Mouse (Mus musculus) forebrain, embryonic 15.5 days (tissue): Measurements from ENCODE around the gene Cfap36. TPM values are rescaled to one million over a fixed set of nuclear protein-coding genes. Genes with fewer than 3 reads are reported as not detected.

Experiments used
- ATAC-seq: fragments of 200-750 bp; cut with Nextera tagmentation; replicated peaks from 2 replicates; pipeline ENCODE4 v1.8.0; 2017; ENCODE audit warnings: mild to moderate bottlenecking, moderate TSS enrichment, moderate library complexity
- H3K27ac ChIP-seq: fragments of 300-500 bp; sonication (generic); replicated peaks from 2 replicates; pipeline ENCODE4 v1.5.1; 2015; ENCODE audit warnings: mild to moderate bottlenecking, inconsistent platforms
- H3K27me3 ChIP-seq: fragments of 300-500 bp; sonication (generic); 2 replicates; pipeline ENCODE4 v1.6.1; 2015; ENCODE audit warnings: inconsistent platforms
- H3K36me3 ChIP-seq: fragments of 300-500 bp; sonication (generic); 2 replicates; pipeline ENCODE4 v1.6.1; 2015; ENCODE audit warnings: mild to moderate bottlenecking, inconsistent platforms
- H3K4me1 ChIP-seq: fragments of 300-500 bp; sonication (generic); 2 replicates; pipeline ENCODE4 v1.6.1; 2015; ENCODE audit warnings: inconsistent platforms
- H3K4me2 ChIP-seq: fragments of 300-500 bp; sonication (generic); replicated peaks from 2 replicates; pipeline ENCODE4 v1.6.1; 2015; ENCODE audit warnings: mild to moderate bottlenecking, inconsistent platforms
- H3K4me3 ChIP-seq: fragments of 300-500 bp; sonication (generic); 2 replicates; pipeline ENCODE4 v1.5.1; 2015; ENCODE audit warnings: mild to moderate bottlenecking, inconsistent platforms
- H3K9ac ChIP-seq: fragments of 300-500 bp; sonication (generic); replicated peaks from 2 replicates; pipeline ENCODE4 v1.6.1; 2015; ENCODE audit warnings: mild to moderate bottlenecking, inconsistent platforms
- H3K9me3 ChIP-seq: fragments of 300-500 bp; sonication (generic); 2 replicates; pipeline ENCODE4 v1.6.1; 2016; ENCODE audit warnings: inconsistent platforms
- WGBS: fragments of 180-500 bp; shearing (Covaris S2); methylation state at CpG from one replicate; pipeline ENCODE4 v1.1.7; 2015; ENCODE audit warnings: mixed read lengths; 5-methylcytosine and 5-hydroxymethylcytosine counted together
- polyA plus RNA-seq: library from polyadenylated mRNA; unstranded; fragments of >200 nt; fragmentation: Nextera tagmentation; extraction: Ambion mirVana; gene quantifications from 2 replicates; pipeline ENCODE4 v1.2.1, GENCODE M21; 2015

Cfap36 gene
- polyA plus RNA-seq, 1 experiment from 2014 or later = 98.0 TPM

DNA sequence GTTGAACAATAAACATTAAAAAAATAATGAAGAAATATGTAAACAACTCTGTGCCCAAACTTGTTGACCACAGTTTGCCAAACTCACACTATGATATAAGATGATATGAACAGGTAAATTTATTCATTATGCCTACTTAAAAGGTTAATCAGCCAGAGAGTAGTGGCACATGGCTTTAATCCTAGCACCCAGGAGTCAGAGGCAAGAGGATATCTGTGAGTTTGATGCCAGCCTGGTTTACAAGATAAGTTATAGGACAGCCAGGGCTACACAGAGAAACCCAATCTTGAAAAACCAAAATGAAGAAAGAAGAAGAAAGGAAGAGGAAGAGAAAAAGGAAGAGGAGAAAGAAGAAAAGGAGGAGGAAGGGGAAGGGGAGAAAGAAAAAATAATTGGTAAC is 9.8 kb downstream of the Cfap36 start:
- H3K4me3 ChIP-seq = no peak overlapping the region
- H3K27me3 ChIP-seq = no peaks in the 10 kb centered on the region
- no peak for ATAC-seq
- no peaks in the 10 kb centered on the region for H3K4me1 ChIP-seq
- no peaks in the 10 kb centered on the region for H3K9me3 ChIP-seq
- H3K36me3 ChIP-seq = peaks cover 15% of the 10 kb centered on the region
- H3K27ac ChIP-seq = no peak overlapping the region
- no peak overlapping the region for H3K9ac ChIP-seq
- H3K4me2 ChIP-seq = no peak overlapping the region

DNA sequence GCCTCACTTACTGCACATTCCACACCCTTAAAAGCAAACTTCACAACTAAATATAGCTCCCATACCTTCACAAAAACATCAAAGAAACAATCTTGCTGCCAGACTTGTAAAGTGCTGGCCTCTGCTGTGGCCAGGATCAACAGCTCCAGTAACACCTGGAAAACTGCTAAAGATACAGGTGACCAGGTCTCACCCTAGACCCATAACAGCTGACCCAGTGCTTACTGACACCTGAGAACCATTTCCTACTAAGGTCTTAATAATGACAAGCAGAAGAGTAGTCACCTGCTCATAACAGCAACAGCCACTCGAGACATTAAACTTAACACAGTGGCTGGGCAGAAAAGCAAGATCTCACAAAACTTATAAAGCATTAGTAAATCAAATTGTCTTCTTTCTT is 13.6 kb downstream of the Cfap36 start:
- Histone ChIP-seq H3K9me3 (no peaks in the 10 kb centered on the region), H3K36me3 (peaks cover 33% of the 10 kb centered on the region), H3K27me3 (no peaks in the 10 kb centered on the region), H3K4me3 (no peak overlapping the region), H3K4me2 (no peak overlapping the region), H3K4me1 (no peaks in the 10 kb centered on the region), H3K27ac (no peak overlapping the region), H3K9ac (no peak overlapping the region)
- WGBS = 85% methylated on average over 1 of the region's 1 CpGs
- ATAC-seq = no peak

DNA sequence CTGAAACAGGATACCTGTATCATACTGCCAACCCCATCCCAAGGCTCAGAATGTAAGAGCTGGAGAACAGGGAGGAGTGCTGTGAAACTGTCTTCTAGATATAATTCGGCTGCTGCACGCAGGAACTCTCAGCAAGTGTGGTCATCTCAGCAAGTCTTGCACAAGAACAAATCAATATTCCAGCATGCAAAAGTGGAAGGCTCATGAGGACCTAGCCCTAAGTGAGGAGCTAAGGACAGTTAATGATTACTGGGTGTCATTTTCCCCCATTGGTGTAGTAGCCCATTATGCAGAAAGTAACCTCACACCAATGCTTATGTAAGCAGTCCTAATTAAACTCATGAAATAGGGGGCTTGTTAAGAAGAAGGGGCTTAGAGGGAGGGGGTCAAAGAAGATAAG is 18.3 kb downstream of the Cfap36 start:
- H3K4me3 ChIP-seq = no peak overlapping the region
- no peak for ATAC-seq
- H3K9me3 ChIP-seq = no peaks in the 10 kb centered on the region
- H3K36me3 ChIP-seq = peaks cover 61% of the 10 kb centered on the region
- H3K27me3 ChIP-seq = no peaks in the 10 kb centered on the region
- 92% methylated on average over 2 of the region's 2 CpGs for WGBS
- no peak overlapping the region for H3K4me2 ChIP-seq
- no peak overlapping the region for H3K27ac ChIP-seq
- no peak overlapping the region for H3K9ac ChIP-seq
- H3K4me1 ChIP-seq = no peaks in the 10 kb centered on the region

DNA sequence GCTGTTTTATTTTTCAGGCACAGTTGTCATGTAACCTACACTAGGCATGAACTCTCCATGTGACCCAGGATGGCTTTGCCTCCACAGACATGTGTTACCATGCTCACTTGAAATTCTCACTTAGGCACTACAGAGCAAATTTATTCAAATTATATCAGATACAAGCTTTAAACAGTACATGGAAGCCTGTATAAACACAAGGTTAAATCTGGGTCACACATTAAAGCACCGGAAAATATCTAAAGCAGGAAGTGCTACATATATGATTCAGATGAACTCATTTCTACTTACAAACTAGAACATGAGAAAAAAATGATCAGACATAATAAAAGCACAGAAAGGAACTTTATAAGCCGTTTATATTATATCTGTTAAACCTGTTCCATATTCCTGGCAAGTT is 22.5 kb downstream of the Cfap36 start:
- H3K4me3 ChIP-seq = no peak overlapping the region
- no peak for ATAC-seq
- H3K27ac ChIP-seq = no peak overlapping the region
- WGBS = 93% methylated on average over 2 of the region's 2 CpGs
- peaks cover 81% of the 10 kb centered on the region for H3K36me3 ChIP-seq
- no peak overlapping the region for H3K9ac ChIP-seq
- H3K4me2 ChIP-seq = no peak overlapping the region
- H3K27me3 ChIP-seq = no peaks in the 10 kb centered on the region
- H3K4me1 ChIP-seq = no peaks in the 10 kb centered on the region
- H3K9me3 ChIP-seq = no peaks in the 10 kb centered on the region

DNA sequence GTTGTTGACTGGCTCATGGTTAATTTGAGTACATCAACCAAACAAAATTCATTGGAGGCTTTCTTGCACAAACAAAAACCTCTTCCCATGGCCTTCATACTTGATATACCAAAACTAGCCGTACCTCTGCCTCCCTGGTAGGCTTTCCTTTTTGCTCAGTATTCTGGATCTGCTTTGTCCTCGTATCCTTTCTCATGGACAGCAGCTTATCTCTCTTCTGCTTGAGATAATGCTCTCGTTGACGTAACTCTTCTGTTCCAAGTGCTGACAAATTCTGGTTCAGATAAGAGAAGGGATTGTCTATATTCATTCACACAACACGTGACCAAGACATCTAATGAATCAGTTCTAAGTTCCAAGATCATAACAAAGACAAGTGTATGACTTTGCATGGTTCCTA is 24.9 kb downstream of the Cfap36 start:
- no peaks in the 10 kb centered on the region for H3K27me3 ChIP-seq
- no peak for ATAC-seq
- H3K4me3 ChIP-seq = no peak overlapping the region
- no peak overlapping the region for H3K9ac ChIP-seq
- no peaks in the 10 kb centered on the region for H3K4me1 ChIP-seq
- peaks cover 72% of the 10 kb centered on the region for H3K36me3 ChIP-seq
- 93% methylated on average over 5 of the region's 5 CpGs for WGBS
- no peak overlapping the region for H3K27ac ChIP-seq
- no peaks in the 10 kb centered on the region for H3K9me3 ChIP-seq
- no peak overlapping the region for H3K4me2 ChIP-seq

DNA sequence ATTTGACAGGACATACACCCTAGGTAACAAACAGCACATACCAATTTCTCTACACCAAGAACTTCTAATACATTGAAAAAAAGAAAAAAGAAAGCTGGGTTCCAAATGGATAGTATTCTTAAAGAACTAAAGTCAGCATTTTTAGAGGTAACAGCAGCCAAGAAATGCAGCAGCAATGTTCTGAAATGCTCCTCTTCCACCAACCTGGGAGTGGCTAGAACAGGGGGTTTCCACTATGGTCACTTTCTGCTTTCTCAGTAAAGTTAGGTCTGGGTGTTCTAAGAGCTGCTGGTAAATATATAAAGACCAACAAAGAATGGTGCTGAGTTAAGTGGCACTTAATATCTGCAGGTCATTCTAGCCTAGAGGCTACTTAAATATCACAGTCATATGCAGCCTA is 28.2 kb downstream of the Cfap36 start:
- no peaks in the 10 kb centered on the region for H3K4me1 ChIP-seq
- H3K9ac ChIP-seq = no peak overlapping the region
- peaks cover 77% of the 10 kb centered on the region for H3K36me3 ChIP-seq
- no peaks in the 10 kb centered on the region for H3K27me3 ChIP-seq
- no peaks in the 10 kb centered on the region for H3K9me3 ChIP-seq
- H3K4me3 ChIP-seq = no peak overlapping the region
- H3K4me2 ChIP-seq = no peak overlapping the region
- no peak for ATAC-seq
- no peak overlapping the region for H3K27ac ChIP-seq

DNA sequence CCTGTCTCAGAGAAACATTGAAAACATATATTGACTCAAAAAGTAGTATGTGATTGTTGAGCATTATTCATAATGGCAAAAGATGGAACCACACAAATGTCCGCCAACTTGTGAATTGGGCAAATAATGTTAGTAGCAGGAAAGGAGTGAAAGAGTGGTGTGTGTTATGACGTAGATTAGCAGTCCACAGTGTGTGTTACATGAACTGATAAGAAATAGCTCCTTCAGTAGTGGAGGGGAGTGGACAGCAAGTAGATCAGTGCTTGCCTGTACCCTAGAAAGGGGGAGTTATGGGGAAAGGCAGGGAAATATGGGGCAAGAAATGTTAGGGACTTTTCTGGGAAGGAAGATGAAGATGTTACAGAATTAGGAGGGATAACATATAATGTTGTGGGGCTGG is 31.0 kb downstream of the Cfap36 start:
- Histone ChIP-seq H3K4me2 (no peak overlapping the region), H3K36me3 (peaks cover 69% of the 10 kb centered on the region), H3K4me3 (no peak overlapping the region), H3K4me1 (no peaks in the 10 kb centered on the region), H3K27ac (no peak overlapping the region), H3K9ac (no peak overlapping the region), H3K9me3 (no peaks in the 10 kb centered on the region), H3K27me3 (no peaks in the 10 kb centered on the region)
- 97% methylated on average over 2 of the region's 2 CpGs for WGBS
- ATAC-seq = no peak

DNA sequence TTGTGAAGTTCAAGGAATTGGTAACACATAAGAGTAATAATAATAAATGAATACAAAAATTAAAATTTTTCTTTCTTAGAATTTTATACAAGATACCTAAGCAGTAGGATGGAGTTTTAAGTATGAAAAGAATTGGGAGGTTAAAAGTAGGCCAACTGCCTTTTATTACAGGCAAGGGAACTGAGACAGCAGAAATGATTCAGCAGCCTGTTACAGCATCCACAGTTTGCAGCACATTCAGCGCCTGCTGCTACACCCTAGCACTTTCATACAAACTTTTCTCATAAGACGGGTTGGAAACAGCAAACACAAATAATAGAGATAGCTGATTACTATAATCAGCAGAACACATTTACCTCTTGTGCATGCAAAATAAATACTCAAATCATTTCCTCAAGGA is 37.4 kb downstream of the Cfap36 start:
- Histone ChIP-seq H3K4me3 (no peak overlapping the region), H3K27ac (no peak overlapping the region), H3K9me3 (no peaks in the 10 kb centered on the region), H3K9ac (no peak overlapping the region), H3K27me3 (no peaks in the 10 kb centered on the region), H3K36me3 (peaks cover 43% of the 10 kb centered on the region), H3K4me2 (no peak overlapping the region), H3K4me1 (no peaks in the 10 kb centered on the region)
- no peak for ATAC-seq
- WGBS = 90% methylated on average over 2 of the region's 2 CpGs

DNA sequence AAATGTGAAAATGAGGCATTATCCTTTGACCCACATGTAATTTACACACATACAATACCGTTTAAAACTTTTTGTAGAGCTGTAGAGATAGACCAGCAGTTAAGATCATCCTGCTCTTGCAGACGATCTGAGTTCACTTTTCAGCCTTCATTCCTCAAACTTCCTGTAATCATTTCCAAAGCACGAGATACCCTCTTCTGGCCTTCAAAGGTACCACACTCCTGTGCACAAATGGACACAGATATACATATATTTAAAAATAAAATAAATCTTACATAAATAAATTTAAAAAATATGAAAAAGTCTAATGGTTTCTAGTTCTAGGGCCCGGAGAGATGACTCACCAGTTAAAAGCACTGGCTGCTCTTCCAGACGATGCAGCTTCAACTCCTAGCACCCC is 43.6 kb downstream of the Cfap36 start:
- H3K4me3 ChIP-seq = no peak overlapping the region
- no peak overlapping the region for H3K9ac ChIP-seq
- no peaks in the 10 kb centered on the region for H3K4me1 ChIP-seq
- H3K27me3 ChIP-seq = no peaks in the 10 kb centered on the region
- no peak for ATAC-seq
- no peak overlapping the region for H3K27ac ChIP-seq
- WGBS = 86% methylated on average over 5 of the region's 5 CpGs
- no peaks in the 10 kb centered on the region for H3K9me3 ChIP-seq
- H3K36me3 ChIP-seq = peaks cover 43% of the 10 kb centered on the region
- no peak overlapping the region for H3K4me2 ChIP-seq

DNA sequence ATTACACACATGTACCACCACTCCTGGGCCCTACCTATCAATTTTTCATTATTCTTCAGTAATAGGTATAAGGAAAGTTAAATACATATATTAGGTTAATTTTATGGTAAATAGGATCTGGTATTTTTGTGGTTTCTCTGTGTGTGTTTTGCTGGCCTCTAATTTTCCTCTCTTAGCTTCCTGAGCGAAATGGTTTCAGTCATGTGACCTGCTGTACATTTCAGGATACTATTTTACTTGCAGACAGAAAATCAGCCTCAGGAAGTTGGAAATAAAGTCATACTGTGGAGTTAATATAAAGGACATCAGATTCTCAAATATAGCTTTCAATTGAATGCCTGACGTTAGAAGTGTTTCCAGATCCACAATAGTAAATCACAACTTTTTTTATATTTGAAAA is 58.2 kb downstream of the Cfap36 start:
- no peaks in the 10 kb centered on the region for H3K9me3 ChIP-seq
- ATAC-seq = no peak
- no peaks in the 10 kb centered on the region for H3K4me1 ChIP-seq
- WGBS = 86% methylated on average over 2 of the region's 2 CpGs
- H3K4me2 ChIP-seq = no peak overlapping the region
- no peak overlapping the region for H3K4me3 ChIP-seq
- H3K36me3 ChIP-seq = peaks cover 45% of the 10 kb centered on the region
- H3K27me3 ChIP-seq = no peaks in the 10 kb centered on the region
- H3K9ac ChIP-seq = no peak overlapping the region
- H3K27ac ChIP-seq = no peak overlapping the region

DNA sequence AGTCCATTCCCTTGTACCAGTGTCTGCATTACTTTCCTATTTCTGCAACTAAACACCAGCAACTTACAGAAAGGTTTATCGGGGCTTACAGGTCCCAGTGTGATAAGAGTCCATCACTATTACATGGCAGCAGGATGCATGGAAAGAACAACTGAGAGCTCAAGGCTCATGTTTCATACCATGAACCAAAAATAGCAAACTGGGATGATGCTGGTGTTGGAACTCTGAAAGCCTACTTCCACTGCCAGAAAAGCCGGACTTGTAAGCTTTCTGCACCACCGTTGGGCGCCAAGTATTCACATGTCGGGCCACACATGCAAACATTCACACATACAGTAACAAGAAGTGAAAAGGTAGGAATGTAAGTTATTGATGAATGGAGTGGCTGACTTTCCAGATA is 65.5 kb downstream of the Cfap36 start:
- no peaks in the 10 kb centered on the region for H3K9me3 ChIP-seq

DNA sequence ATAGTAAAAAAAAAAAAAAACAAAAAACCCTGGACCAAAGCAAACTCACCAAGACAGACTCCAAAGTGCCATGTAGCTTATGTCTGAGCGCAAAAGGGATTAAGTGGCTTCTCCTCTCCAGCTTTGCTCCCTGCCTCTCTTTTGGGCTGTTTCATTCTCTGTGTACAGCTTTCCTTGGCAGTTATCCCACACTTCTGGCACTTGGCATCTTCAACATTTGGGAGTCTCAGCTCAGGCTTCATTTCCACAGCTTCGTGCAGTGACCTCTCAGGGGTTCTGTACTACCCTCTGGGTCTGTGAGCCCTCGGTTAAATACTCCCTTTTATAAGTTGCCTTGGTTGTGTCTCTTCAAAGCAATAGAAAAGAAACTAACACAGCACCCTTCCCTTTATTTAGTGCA is 66.6 kb downstream of the Cfap36 start:
- WGBS = 21% methylated on average over 3 of the region's 3 CpGs
- peak; percentile 77 for ATAC-seq

More for the DNA sequence above, 65.5 kb downstream of the Cfap36 start:
- Histone ChIP-seq H3K4me3 (no peak overlapping the region), H3K27me3 (no peaks in the 10 kb centered on the region), H3K4me2 (no peak overlapping the region), H3K27ac (no peak overlapping the region), H3K4me1 (peaks cover 10% of the 10 kb centered on the region), H3K9ac (no peak overlapping the region), H3K36me3 (peaks cover 29% of the 10 kb centered on the region)
- WGBS = 94% methylated on average over 5 of the region's 5 CpGs
- ATAC-seq = no peak

DNA sequence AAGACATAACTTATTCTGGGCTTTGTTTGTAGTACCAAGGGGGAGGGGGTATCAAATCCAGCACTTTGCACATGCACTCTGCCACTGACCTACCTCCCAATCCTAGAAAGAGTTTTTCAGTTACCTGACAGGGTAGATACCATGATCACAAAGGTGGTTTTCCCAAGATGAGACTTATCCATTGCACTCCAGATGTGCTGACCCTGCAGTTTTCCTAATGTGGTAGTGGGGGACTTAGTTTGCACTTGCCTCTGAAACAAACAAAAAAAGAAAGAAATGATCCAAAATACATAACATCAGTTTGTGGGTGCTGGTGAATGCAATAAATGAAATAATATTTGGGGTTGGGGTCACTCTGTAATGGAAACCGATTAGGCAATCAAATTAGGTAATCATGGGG is 67.9 kb downstream of the Cfap36 start:
- Histone ChIP-seq H3K9me3 (no peaks in the 10 kb centered on the region), H3K4me1 (peaks cover 14% of the 10 kb centered on the region), H3K9ac (no peak overlapping the region), H3K4me3 (no peak overlapping the region), H3K4me2 (no peak overlapping the region), H3K27me3 (no peaks in the 10 kb centered on the region), H3K36me3 (peaks cover 11% of the 10 kb centered on the region), H3K27ac (no peak overlapping the region)
- no peak for ATAC-seq
- WGBS = 98% methylated on average over 1 of the region's 1 CpGs

More for the DNA sequence above, 66.6 kb downstream of the Cfap36 start:
- H3K27ac ChIP-seq = 0 out of 2 replicates have a peak overlapping the region, but pooled peaks have one; percentile 19
- H3K9ac ChIP-seq = no peak overlapping the region
- H3K27me3 ChIP-seq = no peaks in the 10 kb centered on the region
- peaks cover 19% of the 10 kb centered on the region for H3K36me3 ChIP-seq
- H3K4me3 ChIP-seq = no peak overlapping the region
- H3K4me2 ChIP-seq = no peak overlapping the region
- no peaks in the 10 kb centered on the region for H3K9me3 ChIP-seq
- H3K4me1 ChIP-seq = peaks cover 10% of the 10 kb centered on the region
